Mouse (Mus musculus): ENCODE measurements around the gene Brd7.

The Brd7 gene

DNA sequence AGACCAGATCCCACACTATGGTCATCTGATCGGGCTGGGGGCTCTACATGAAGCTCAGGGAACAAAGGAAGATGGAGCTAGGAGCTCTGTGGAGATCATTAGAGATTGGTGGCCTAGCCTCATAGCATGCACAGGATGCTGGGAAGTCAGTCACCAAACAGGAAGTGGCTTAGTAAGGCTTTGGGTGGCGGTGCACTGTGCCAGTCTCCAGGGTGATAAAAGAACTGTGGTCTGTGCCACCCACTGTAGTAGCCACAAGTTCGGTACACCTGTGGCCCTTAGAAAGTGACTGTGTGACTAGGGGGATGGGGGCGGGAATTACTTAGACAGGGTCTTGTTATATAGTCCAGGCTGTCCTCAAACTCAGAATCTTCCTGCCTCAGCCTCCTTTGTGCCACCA lies 56.2 kb downstream of the Brd7 start:
- no peak for TF ChIP-seq GATA4 (IDR thresholded peaks at IDR 0.05; ENCODE audit: insufficient replicate concordance, low read length)

DNA sequence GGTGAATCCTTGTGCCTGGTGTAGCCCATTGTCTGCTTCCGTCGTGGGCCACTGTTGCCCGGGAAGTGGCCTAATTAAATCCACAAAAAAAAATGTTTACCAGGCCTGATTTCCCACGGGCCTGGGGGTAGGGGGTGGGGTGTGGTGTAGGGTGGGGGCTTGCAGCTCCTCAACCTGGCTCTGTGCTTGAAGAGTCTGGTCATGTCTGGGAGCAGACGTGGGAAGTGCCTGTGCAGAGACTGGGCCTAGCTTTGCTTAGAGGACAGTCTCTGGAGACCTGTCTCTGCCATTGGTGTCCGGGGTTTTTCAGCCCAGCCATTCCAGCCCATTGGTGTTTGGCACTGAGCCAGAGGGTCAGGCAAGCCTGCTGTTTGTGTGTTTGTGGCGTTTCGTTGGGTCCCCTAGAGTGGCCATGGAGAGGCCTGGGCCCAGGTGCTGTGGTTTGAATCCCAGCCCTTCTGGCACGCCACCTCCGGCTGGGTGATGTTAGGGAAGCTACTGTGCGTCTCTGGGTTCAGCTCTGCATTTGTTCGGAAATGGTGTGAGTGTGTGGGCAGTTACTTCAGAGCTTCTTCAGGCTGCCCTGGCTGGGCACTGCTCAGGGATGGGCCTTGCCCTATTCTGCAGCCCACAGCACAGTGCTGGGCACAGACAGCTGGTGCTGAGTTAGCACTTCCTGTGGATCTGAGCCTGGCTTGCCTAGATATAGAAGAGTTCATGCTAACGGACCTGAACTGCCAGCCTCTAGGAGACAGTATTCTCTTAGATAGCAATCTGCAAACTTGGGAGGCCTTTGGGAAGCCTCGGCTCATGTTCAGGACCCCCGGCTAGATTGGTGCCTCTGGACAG lies 60.2 kb downstream of the Brd7 start:
- TF ChIP-seq GATA4 (IDR thresholded peaks at IDR 0.05; ENCODE audit: insufficient replicate concordance, low read length), result no peak

DNA sequence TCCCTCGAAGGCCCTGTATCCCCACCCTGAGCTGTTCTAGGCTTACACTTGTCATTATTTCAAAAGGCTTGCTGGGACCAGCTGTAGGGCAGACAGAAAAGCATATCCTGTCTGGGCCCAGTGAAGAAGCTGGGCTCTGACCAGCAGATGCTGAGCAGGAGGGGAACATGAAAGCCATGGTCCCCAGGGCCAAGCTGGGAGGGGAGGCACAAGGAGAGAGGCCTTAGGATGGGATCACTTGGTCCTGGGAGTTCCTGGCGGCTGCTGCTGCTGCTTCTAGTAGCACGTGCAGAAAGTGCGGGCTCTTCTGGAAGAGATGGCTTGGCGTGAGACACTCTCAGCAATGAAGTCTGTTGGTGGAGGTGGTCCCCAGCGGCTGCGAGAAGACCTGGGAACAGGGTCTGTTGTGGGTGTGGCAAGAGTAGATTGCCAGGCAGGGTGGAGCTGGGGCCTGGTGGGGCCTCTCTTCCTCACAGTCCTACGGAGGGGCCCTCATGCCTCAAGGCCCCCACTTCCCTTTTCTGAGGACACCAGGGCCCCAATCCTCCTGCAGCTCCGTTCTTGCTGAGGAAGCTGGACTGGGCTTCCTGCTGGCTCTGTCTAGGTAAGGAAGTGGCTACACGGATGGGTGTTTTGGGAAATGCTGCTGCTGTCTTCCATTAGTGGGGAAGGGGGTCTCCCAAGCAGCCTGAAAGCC lies 61.9 kb downstream of the Brd7 start:
- no peak for TF ChIP-seq GATA4 (IDR thresholded peaks at IDR 0.05; ENCODE audit: insufficient replicate concordance, low read length)

DNA sequence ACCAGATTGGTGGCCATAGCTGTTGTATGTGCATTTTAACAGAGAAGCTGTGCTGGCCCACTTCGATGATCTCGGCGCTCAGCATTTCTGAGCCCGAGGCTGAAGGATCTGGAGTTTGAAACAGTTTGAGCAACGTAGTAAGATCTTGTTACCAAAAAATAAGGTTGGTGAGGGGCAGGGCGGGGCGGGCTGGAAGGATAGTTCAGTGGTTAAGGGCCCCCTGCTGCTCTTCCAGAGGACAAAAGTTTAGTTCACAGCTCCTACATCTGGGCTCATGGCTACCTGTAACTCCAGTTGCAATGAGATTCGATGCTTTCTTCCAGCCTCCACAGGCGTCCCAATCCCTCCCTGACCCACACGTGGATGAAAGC lies 63.3 kb downstream of the Brd7 start:
- TF ChIP-seq GATA4 (IDR thresholded peaks at IDR 0.05; ENCODE audit: insufficient replicate concordance, low read length), result no peak

DNA sequence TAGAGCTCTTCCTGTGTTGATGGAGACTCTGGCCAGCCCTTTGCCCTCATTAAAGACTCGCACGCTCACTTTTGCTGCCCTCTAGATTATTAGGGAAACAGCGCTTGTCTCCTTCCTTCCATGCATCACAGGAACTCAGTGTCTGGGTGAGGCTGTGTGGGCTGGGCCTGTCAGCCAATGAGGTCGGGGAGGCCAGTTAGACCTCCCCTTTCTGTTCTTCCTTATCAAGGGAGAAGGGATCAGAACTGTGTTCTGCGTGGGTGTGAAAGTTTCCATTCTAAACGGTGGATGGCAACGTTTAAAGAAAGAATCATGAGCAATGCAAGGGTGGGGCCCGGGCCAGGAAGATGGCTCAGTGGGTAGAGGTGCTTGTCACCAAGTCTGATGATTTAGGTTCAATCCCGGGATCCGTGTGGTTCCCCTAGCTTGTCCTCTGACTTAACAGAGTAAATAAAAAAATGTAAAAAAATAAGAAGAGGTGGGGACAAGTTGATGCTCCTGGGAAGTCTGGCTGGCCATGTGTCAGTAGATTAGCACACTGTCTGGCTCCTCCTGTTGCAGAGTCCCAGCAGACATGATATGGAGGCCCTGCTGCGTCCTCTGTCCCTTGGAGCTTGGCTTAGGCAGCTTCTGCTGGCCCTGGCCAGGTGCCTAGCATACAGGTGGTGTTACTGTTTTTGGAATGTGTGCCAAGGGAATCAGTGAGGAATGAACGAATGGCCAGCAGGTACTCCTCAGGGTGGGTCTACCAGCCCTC lies 63.8 kb downstream of the Brd7 start:
- no peak for TF ChIP-seq GATA4 (IDR thresholded peaks at IDR 0.05; ENCODE audit: insufficient replicate concordance, low read length)

DNA sequence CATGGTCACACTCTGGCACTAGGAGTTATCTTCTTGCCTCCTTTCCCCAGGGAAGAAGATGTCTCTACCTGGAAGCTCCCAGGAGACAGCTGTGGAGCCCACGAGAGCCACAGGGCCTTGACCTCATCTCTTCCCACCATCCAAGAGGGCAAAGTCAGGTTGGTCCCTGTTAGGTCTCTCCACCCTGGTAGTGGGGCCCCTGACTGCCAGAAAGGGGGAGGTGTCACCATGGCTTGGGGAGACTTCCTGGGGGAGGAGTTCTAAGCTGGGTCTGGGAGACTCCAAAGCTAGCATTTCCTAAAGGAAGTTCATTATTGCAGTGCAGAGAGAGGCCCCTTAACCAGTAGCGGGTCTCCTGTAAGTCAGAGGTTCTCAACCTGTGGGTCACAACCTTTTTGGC lies 67.0 kb downstream of the Brd7 start:
- TF ChIP-seq GATA4 (IDR thresholded peaks at IDR 0.05; ENCODE audit: insufficient replicate concordance, low read length), result no peak

DNA sequence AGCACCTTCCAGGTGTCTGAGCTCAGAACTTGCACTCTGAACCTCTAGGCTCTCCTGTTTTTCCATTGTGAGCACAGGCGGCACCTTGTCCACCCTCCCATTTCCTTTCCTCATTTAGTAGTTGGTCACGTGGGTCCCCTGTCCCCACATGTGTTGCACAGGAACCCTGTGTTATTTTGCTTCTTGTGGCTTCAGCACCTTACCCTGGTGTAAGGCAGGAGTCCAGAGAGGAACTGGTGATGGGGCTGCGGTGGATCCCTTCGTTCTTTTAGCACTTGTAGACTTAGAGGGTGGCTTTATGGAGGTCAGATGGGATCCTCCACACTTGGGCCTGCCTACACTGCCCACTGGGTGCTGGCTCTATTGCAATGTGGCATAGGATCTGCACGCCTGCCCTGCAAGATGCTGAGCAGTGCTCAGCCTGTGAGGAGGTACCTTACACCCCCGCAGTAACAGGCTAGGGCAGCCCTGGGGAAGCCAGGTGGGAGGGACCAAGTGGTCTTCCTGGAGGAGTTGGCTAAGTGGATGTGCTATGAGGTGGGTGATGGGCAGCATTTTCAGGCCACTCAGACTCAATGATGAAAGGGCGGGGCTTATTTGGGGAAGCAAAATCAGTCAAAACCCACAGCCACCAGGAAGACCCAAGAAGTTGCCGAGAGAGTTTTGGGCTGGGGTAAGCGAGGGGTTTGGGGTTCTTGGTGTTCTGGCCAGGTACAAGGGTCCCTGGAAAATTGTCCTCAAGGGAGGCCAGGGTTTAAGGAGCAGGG lies 68.2 kb downstream of the Brd7 start:
- no peak for TF ChIP-seq GATA4 (IDR thresholded peaks at IDR 0.05; ENCODE audit: insufficient replicate concordance, low read length)

DNA sequence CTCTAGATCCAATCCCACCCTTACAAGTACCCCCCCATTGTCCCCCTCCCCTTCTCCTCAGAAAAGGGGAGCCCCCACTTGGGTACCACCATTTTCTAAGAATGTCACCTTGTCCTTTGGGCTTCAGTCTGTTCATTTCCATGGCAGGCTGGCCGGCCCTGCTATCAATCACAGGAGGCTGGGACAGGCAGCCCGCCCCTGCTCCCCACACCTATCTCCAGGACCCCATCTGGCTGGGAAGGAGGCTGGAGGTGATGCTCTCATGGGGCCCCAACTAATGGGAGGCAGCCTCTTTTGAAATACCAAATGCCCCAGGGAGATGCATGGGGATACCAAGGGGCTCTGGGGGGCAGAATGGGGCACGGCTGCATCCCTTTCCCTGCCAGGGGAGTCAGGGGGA lies 69.1 kb downstream of the Brd7 start:
- no peak for TF ChIP-seq GATA4 (IDR thresholded peaks at IDR 0.05; ENCODE audit: insufficient replicate concordance, low read length)

DNA sequence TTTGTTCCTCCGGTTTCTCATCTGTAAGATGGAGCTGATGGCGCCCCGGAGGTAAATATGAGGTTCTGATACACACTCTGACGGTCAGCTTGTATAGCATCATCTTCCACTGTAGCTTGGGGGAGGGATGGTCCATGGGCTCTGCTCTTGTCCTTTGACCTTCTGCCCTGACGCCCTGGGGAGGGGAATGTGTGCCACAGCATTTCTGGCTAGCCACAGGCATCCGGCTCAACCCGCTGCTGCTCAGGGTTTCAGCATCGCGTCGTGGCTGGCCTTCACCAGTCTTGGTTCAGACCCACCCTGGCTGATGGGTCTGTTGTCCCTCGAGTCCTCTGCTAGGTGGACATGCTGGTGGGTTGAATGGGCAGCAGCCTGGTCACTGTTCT lies 70.7 kb downstream of the Brd7 start:
- TF ChIP-seq GATA4 (IDR thresholded peaks at IDR 0.05; ENCODE audit: insufficient replicate concordance, low read length), result no peak

DNA sequence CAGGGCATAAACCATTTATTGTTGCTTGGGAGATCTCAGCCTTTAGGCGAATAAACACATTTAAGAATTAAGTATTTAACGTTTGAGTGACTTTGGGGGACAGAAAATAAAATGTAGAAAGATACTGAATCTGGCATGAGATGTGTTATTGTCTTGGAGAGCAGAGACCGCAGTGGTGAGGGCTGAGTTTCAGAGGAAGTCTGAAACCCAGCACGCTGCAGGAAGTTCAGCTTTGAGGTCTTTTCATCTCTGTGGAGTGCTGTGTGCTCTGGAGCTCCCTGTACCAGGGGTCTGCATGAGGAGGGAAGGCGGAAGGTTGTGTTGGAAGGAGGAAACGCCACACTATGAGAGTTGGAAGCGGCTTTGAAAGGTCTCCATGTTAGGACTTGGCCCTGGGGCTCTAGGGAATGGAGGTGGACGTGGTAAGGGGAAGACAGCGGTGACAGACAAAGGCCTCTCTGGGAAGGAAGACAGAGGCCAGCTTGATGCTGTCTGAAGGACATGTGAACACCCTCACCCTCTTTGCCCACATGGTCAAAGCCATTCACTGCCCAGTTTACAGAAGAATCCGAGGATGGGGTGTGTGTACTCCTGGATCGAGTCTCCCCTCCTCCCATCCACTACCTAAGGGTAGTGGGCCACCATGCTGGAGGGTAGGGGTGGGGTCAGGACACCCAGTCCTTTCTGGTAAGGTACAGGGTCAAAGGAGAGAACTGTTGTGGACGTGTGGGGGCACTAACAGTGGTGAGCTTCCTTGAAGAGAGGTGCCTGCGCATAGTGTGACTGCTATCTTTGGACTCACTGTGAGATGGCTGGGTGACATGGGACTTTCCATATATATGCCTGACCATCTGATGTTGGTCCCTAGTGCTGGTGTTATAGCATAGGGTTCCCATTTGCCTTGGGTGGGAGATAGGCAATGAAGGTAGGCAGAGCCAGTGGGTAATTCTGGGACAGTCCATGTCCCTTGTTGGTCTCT lies 71.4 kb downstream of the Brd7 start:
- TF ChIP-seq GATA4 (IDR thresholded peaks at IDR 0.05; ENCODE audit: insufficient replicate concordance, low read length), result no peak

DNA sequence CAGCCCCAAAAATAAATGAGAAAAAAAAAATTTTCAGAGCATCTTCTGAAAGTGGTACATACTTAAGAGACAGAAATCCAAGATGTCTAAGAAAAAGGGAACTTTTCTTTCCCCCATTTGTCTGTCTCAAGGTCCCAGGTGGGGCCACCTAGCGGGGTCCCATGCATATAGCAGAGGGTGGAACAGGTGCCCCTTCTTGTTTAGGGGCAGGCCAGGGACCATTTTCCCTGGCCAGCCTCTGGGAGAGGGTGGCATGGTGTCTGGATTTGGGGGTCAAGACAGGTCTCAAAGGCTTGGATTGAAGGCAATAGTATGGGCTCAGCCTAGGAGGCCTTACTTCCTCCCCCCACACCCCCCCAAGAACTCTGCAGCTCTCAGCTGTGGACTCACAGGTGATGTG lies 72.1 kb downstream of the Brd7 start:
- no peak for TF ChIP-seq GATA4 (IDR thresholded peaks at IDR 0.05; ENCODE audit: insufficient replicate concordance, low read length)

DNA sequence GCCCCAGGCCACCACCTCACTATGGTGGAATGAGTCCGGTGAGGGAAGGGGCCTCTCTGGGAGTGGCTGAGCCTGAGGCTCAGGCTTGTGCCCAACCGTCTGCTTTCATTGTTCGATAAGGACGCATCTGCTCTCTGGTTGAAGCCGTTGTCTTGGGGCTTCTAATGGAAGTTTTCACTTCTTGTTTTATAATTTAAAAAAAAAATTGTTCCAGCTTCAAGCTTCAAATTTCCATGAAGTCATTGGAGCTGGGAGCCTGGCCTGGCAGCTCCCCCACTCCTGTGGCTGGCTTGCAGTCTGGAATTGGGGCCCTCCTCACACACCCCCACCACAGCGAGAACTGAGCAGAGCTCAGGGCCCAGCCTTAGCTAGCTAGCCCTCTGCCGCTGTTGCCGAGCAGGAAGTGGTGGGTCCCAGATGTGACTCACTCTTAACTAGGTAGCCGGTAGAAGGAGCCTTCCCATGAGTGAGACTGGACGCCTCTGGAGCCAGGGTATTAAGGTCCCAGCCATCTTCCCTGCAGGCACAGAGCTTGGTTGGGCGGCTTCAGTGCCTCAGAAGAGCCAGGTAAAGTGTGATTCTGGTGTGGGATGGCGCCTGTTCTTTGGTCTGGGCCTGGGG lies 73.3 kb downstream of the Brd7 start:
- no peak for TF ChIP-seq GATA4 (IDR thresholded peaks at IDR 0.05; ENCODE audit: insufficient replicate concordance, low read length)

DNA sequence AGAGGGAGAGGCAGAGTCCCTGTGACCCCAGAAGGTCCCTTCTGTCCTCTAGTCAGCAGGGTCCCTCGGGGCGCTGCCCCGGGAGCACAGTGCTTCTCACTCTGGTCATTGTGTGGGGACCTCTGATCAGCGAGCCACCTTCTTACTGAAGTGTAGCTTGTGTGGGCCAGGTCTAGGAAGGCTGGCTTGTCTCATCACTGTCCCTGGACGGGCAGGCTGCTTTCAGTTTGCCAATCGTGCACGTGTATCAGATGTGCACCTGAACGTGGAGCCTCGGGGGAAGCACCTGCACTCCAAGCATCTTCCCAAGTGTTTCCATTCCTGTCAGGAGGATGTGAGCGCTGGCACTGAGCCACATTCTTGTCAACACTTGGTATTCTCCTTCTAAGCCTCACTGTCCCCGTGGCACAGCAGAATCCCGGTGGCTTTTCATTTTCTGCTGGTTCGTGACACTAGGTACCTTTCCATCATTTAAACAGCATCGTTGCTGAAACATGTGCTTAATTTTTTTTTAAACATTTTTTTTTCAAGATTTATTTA lies 75.5 kb downstream of the Brd7 start:
- no peak for TF ChIP-seq GATA4 (IDR thresholded peaks at IDR 0.05; ENCODE audit: insufficient replicate concordance, low read length)

Data from liver, adult (tissue).